8 mouse cellular contexts compared by ENCODE assay signal in the genomic region with DNA sequence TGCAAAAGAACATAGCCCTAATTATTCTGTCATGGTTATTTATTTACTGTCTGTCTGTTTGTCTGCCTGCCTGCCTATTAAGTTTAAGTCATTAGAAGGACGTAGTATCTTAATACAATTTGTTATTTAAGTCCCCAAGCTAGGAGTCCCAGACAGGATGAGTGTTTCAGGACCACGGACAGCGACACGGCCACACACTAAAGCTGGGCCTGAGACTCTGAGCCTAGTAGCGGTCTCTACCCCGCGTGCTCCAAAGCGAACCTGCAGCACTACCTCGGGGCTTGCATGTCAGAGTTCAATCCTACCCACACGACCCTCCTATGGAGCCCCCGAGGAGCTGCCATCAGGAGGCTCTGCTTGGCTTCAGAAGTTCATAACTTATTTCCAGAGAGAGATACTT. TPM values are rescaled to one million over a fixed set of nuclear protein-coding genes. Genes with fewer than 3 reads are reported as not detected.
DNase-seq lines count a peak whose midpoint lies in the region; ATAC-seq and TF ChIP-seq lines count a peak whose summit lies in the region.

No protein-coding gene starts in this region.

- H3K36me3 ChIP-seq in kidney, embryonic 14.5 days (ENCODE audit: control insufficient read depth, insufficient read depth, low read length): no peaks in the 10 kb centered on the region
- no peaks in the 10 kb centered on the region for H3K36me3 ChIP-seq in lung, postnatal 0 days (ENCODE audit: insufficient read depth, low read length)

- H3K27ac ChIP-seq in kidney, embryonic 14.5 days (ENCODE audit: low read depth, low read length): no peak overlapping the region
- H3K27ac ChIP-seq in lung, postnatal 0 days (ENCODE audit: low read length): no peak overlapping the region

- TF ChIP-seq EP300 in lung, postnatal 0 days (IDR thresholded peaks at IDR 0.05): no peak

- no peak for TF ChIP-seq CTCF in lung, postnatal 0 days (IDR thresholded peaks at IDR 0.05)

- 0 out of 2 replicates have a peak, but pooled peaks cover 3% of the 10 kb centered on the region for H3K4me1 ChIP-seq in kidney, embryonic 14.5 days (ENCODE audit: control insufficient read depth, insufficient read depth, low read length)
- no peaks in the 10 kb centered on the region for H3K4me1 ChIP-seq in lung, postnatal 0 days (ENCODE audit: insufficient read depth, low read depth, low read length)

- no peak overlapping the region for H3K4me2 ChIP-seq in kidney, embryonic 14.5 days (replicated peaks; ENCODE audit: low read depth, low read length)
- no peak overlapping the region for H3K4me2 ChIP-seq in lung, postnatal 0 days (replicated peaks; ENCODE audit: low read depth, low read length)

- peak; percentile 31 to 37 for DNase-seq in urinary bladder, adult 18-20 months (ENCODE audit: low spot score in 2 of 2)
- DNase-seq in urinary bladder, adult 2 months (ENCODE audit: low spot score): no peak
- peak; percentile 78 for DNase-seq in c-Kit-positive CD71-positive TER-119-positive erythroid progenitor cells, embryonic 14.5 days (ENCODE audit: low spot score)
- peak; percentile 87 for DNase-seq in lung, postnatal 0 days (ENCODE audit: low spot score)
- DNase-seq in spleen, postnatal 4 days (ENCODE audit: low spot score in 2 of 2): peak; percentile 67 to 90
- DNase-seq in left cerebral cortex, postnatal 36 days (ENCODE audit: low spot score in 2 of 2): no peak
- DNase-seq in cerebellum, adult 8-10 months: no peak

- H3K4me3 ChIP-seq in kidney, embryonic 14.5 days (ENCODE audit: low read length): no peak overlapping the region
- no peak overlapping the region for H3K4me3 ChIP-seq in lung, postnatal 0 days (ENCODE audit: low read depth, low read length)

- no peaks in the 10 kb centered on the region for H3K9me3 ChIP-seq in kidney, embryonic 14.5 days (ENCODE audit: control insufficient read depth, low read length)
- H3K9me3 ChIP-seq in lung, postnatal 0 days (ENCODE audit: low read length): no peaks in the 10 kb centered on the region

- intact Hi-C loops in left cerebral cortex, postnatal 36 days (cut with DNase I): no loop called here

- H3K9ac ChIP-seq in kidney, embryonic 14.5 days (ENCODE audit: low read depth, low read length): no peak overlapping the region
- no peak overlapping the region for H3K9ac ChIP-seq in lung, postnatal 0 days (replicated peaks; ENCODE audit: low read depth)

- WGBS in kidney, embryonic 14.5 days: 0% methylated on average over 11 of the region's 11 CpGs
- WGBS in lung, postnatal 0 days: 2% methylated on average over 11 of the region's 11 CpGs

- H3K27me3 ChIP-seq in kidney, embryonic 14.5 days (ENCODE audit: control insufficient read depth, insufficient read depth, low read length): peaks cover 19% of the 10 kb centered on the region
- peaks cover 9% of the 10 kb centered on the region; the same call in 1 of the 2 replicates for H3K27me3 ChIP-seq in lung, postnatal 0 days (replicated peaks; ENCODE audit: insufficient read depth, low read length)

- ATAC-seq in kidney, embryonic 14.5 days (ENCODE audit: low FRiP score, low TSS enrichment): peak; percentile 65; the same call in 1 of the 2 replicates
- ATAC-seq in lung, postnatal 0 days: peak; percentile 70

RNA-seq across cellular contexts. Expression of gene Chga, which starts 4.2 kb away (rescaled TPM):
- 0.19 and 0.35 TPM in 2 replicates for polyA plus RNA-seq in urinary bladder, adult 2 months (2012; rRNA removed)
- polyA plus RNA-seq in kidney, embryonic 14.5 days (2014; fragmentation: Nextera tagmentation; extraction: Ambion mirVana): 0.30 and 0.73 TPM in 2 replicates
- polyA plus RNA-seq in lung, postnatal 0 days (2015; fragmentation: Nextera tagmentation; extraction: Ambion mirVana): 0.49 and 0.54 TPM in 2 replicates
- total RNA-seq in left cerebral cortex, postnatal 36 days (2021): 100 to 1,000 TPM; 168 to 185 TPM

Comparison
In these comparisons a context has a peak if more than half of its experiments do, and no peak if none do; other contexts are left out.
1. DNase-seq: peak in urinary bladder, adult 18-20 months (2 of 2), c-Kit-positive CD71-positive TER-119-positive erythroid progenitor cells, embryonic 14.5 days (single experiment), lung, postnatal 0 days (single experiment) and spleen, postnatal 4 days (2 of 2); none in urinary bladder, adult 2 months (single experiment), left cerebral cortex, postnatal 36 days (0 of 2) and cerebellum, adult 8-10 months (single experiment).